Mouse (Mus musculus) G1E (cell line): ENCODE data around the gene Cbln4. TPM values are rescaled to one million over a fixed set of nuclear protein-coding genes. Genes with fewer than 3 reads are reported as not detected.

Experiments used
- ATAC-seq: 2 replicates; pipeline ENCODE4 v1.8.0; 2016; ENCODE audit warnings: mild to moderate bottlenecking; ENCODE audit not compliant: insufficient number of reproducible peaks, poor library complexity, low FRiP score, severe bottlenecking; ENCODE audit errors: extremely low read depth
- DNase-seq: peaks from one replicate; pipeline ENCODE4 v3.0.0; 2012; ENCODE audit warnings: low spot score
- H3K27me3 ChIP-seq: 2 replicates; pipeline ENCODE4 v1.6.1; 2012; ENCODE audit warnings: mild to moderate bottlenecking, low read length, inconsistent platforms; ENCODE audit not compliant: insufficient read depth
- H3K36me3 ChIP-seq: replicated peaks from 2 replicates; pipeline ENCODE3; 2012; ENCODE audit warnings: mild to moderate bottlenecking, inconsistent platforms
- H3K4me1 ChIP-seq: 2 replicates; pipeline ENCODE4 v1.6.1; 2012; ENCODE audit warnings: low read depth, low read length, inconsistent platforms, mixed read lengths; ENCODE audit not compliant: insufficient read depth
- H3K4me3 ChIP-seq: 2 replicates; pipeline ENCODE4 v1.5.1; 2012; ENCODE audit warnings: low read depth, mild to moderate bottlenecking, inconsistent platforms, low read length, moderate library complexity, mixed read lengths
- H3K9me3 ChIP-seq: replicated peaks from 2 replicates; pipeline ENCODE4 v1.6.1; 2012; ENCODE audit warnings: inconsistent platforms
- CTCF ChIP-seq: IDR thresholded peaks from 2 replicates; pipeline ENCODE4 v1.5.1; 2012; ENCODE audit warnings: low read depth, low read length, inconsistent platforms, mixed read lengths
- GATA1 ChIP-seq: IDR thresholded peaks from 2 replicates; pipeline ENCODE4 v1.6.1; 2012; ENCODE audit warnings: borderline replicate concordance, low read length, inconsistent platforms, mixed read lengths
- GATA2 ChIP-seq: IDR thresholded peaks from 2 replicates; pipeline ENCODE4 v1.6.1; 2012; ENCODE audit warnings: low read depth, low read length, inconsistent platforms, borderline replicate concordance
- POLR2AphosphoS5 ChIP-seq: IDR thresholded peaks from 2 replicates; pipeline ENCODE4 v1.6.1; 2012; ENCODE audit warnings: low read depth, low read length, inconsistent platforms; ENCODE audit not compliant: insufficient replicate concordance
- TAL1 ChIP-seq: conservative IDR thresholded peaks from 2 replicates; pipeline ENCODE4 v1.6.1; 2012; ENCODE audit warnings: low read depth, low read length, inconsistent platforms, mixed read lengths
- polyA plus RNA-seq: library from polyadenylated mRNA; stranded (reverse); fragments of >175 nt; gene quantifications from 2 replicates; pipeline ENCODE4 v1.2.3, GENCODE M21; 2012
- total RNA-seq, 2 experiments: library from RNA; stranded (forward) in 1 of 2; stranded (reverse) in 1 of 2; fragments of 200-1000 nt in 1 of 2; fragments of >200 nt in 1 of 2; fragmentation: Nextera tagmentation in 1 of 2; gene quantifications; 2 replicates each; pipeline ENCODE4 v1.2.3; 2014 to 2017

Gene Cbln4
- not detected in 2 replicates for total RNA-seq (2014; fragmentation: Nextera tagmentation)
- total RNA-seq (2017): 0.16 TPM in 1 of 2 replicates, not detected in the other
- polyA plus RNA-seq: not detected in 2 replicates

DNA sequence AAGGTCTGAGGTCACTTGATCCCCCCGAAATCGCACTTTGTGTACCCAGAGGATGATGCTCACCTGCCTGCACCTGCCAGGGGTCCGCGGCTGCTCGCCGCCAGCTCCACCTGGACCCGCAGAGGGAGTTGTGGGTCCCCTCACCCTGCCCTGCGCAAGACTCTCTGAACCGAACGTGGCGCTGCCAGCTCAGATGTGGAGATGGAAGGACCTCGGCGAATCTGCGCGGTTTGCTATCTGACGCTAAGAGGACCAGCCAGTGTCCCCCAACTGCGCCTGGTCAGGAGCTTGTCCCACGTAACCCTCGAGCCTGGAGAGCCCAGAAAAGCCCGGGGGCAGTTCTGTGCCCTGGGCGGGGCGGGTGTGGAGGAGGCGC lies at the start of gene Cbln4:
Cbln4 (minus strand) TSS at position 232 of the 376 bp plus-strand sequence.
- H3K27me3 ChIP-seq: peaks cover 3% of the 10 kb centered on the region; the same call in 1 of the 2 replicates
- DNase-seq (no peak), ATAC-seq (no peak)
- H3K4me1 ChIP-seq: no peaks in the 10 kb centered on the region
- peaks cover 82% of the 10 kb centered on the region for H3K9me3 ChIP-seq
- peak within 1 kb of the TSS; percentile 33; the same call in 1 of the 2 replicates for H3K4me3 ChIP-seq
- no peak for TF ChIP-seq CTCF
- no peak for TF ChIP-seq GATA1
- no peak for TF ChIP-seq GATA2
- no peak for TF ChIP-seq TAL1
- no peak for TF ChIP-seq POLR2AphosphoS5
- H3K36me3 ChIP-seq: no peaks in the 10 kb centered on the region

DNA sequence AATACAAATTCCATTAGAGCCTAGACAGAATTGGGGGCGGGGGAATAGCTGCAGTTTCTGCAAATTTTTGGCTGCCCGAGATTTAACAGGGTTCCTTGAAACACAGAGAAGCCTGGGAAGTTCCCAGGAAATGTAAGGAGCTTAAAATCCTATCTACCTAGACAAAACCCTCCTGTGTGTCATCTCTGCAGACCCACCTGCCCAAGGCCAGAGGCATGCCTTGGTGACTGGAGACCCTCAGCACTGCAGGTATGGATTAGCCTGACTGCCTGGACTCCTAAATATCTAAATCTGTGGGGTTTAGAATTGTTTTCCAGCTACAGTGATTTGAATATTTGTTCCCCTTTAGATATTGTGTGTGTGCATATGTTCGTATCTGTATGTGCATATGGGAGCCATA lies 35.3 kb upstream of the Cbln4 start:
- no peak overlapping the region for H3K4me3 ChIP-seq
- no peak for DNase-seq
- ATAC-seq: no peak
- no peaks in the 10 kb centered on the region for H3K36me3 ChIP-seq
- no peak for TF ChIP-seq CTCF
- TF ChIP-seq GATA2: no peak
- TF ChIP-seq TAL1: no peak
- no peak for TF ChIP-seq POLR2AphosphoS5
- no peak for TF ChIP-seq GATA1
- no peaks in the 10 kb centered on the region for H3K4me1 ChIP-seq
- peaks cover 87% of the 10 kb centered on the region for H3K9me3 ChIP-seq
- no peaks in the 10 kb centered on the region for H3K27me3 ChIP-seq

DNA sequence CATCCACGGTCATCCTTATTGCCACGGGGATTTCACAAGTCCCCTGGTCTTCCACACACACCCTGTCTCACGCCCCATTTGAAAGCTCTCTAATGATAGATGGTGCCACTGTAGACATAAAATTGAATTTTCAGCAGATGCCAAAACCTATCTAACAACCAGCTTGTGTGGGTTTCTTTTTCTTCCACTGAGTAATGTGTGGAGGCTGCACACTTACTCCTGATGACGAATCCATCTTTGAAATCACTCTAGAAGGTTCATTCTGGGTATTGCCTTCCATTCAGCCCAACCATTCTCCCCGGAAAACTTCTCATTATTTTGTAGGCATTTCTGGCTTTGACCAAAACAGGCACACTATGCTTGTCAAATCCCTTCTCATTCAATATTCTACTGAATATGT lies 33.0 kb upstream of the Cbln4 start:
- Histone ChIP-seq H3K4me3 (no peak overlapping the region), H3K36me3 (no peaks in the 10 kb centered on the region), H3K9me3 (peaks cover 84% of the 10 kb centered on the region), H3K4me1 (no peaks in the 10 kb centered on the region), H3K27me3 (no peaks in the 10 kb centered on the region)
- TF ChIP-seq GATA2 (no peak), POLR2AphosphoS5 (no peak), GATA1 (no peak), CTCF (no peak), TAL1 (no peak)
- ATAC-seq: no peak
- no peak for DNase-seq

DNA sequence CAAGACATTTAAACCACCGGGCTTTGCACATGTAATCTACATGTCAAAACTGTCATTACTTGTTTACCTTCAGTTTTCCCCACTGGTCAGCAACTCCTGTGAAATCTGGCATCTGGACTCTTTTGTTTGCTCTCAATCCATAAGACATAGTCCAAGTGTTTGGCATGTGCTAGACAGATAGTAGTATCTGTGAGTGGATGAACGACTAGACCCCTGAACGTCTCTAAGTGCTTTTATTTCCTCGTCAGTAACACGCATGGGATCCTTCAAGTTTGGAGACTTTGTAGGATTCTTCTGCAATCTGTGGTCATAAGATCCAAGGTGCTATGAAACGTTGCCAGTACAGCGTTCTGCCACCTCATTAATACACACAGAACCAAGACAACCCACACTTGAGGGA lies 19.6 kb upstream of the Cbln4 start:
- DNase-seq (no peak), ATAC-seq (no peak)
- Histone ChIP-seq H3K27me3 (no peaks in the 10 kb centered on the region), H3K4me1 (no peaks in the 10 kb centered on the region), H3K4me3 (no peak overlapping the region), H3K9me3 (peaks cover 83% of the 10 kb centered on the region), H3K36me3 (no peaks in the 10 kb centered on the region)
- TF ChIP-seq CTCF: no peak
- TF ChIP-seq GATA2: no peak
- no peak for TF ChIP-seq TAL1
- no peak for TF ChIP-seq GATA1

DNA sequence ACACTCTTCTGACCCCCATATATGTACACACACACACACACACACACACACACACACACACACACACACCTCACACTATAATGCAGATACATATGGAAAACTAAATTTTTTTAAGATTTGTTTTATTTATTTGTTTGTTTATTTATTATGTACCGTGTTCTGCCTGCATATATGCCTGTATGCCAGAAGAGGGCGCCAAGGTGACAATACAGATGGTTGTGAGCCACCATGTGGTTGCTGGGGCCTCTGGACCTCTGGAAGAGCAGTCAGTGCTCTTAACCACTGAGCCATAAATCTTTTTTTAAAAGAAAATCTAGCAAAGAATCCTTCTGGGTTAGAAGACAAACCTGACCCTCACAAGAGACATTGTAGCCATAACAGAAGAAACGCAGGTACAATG lies 16.5 kb upstream of the Cbln4 start:
- peaks cover 83% of the 10 kb centered on the region for H3K9me3 ChIP-seq
- no peak for DNase-seq
- no peak for ATAC-seq
- TF ChIP-seq GATA2 (no peak), TAL1 (no peak), POLR2AphosphoS5 (no peak), GATA1 (no peak), CTCF (no peak)
- H3K4me3 ChIP-seq: no peak overlapping the region
- no peaks in the 10 kb centered on the region for H3K36me3 ChIP-seq
- H3K27me3 ChIP-seq: no peaks in the 10 kb centered on the region
- H3K4me1 ChIP-seq: no peaks in the 10 kb centered on the region

DNA sequence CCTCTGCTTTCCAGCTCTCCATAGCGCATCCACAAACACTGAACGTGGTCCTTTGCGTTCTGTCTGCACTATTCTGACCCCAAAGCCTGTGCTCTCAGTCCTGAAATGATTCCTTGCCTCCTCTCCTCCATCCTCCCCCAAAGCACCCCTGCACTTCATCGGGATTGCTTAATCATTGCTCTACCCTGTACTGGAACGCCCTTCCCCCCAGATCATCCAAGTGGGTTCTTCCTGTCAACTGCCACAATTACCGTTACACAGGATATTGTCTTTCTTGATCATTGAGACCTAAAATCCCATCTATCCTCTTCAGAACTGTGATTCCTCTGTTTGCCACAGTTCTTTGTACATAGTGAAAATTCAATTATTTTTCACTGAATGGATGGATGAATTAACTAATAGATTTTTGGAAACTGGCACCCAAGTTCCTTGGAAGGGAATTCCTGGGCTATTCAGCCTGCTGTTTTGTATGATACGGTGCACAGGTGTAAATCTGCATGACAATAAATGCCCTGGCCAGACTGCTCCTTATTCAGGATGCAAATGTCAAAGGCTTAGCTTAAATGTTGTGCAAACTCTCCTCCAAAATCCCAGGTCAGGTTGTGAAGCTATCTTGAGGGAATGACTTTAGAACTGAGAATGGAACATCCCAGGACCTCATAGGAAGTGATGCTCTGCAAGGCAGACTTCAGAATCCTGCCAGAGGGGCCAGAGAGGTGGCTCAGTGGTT lies 15.8 kb upstream of the Cbln4 start:
- no peaks in the 10 kb centered on the region for H3K4me1 ChIP-seq
- no peaks in the 10 kb centered on the region for H3K27me3 ChIP-seq
- peaks cover 83% of the 10 kb centered on the region for H3K9me3 ChIP-seq
- H3K36me3 ChIP-seq: no peaks in the 10 kb centered on the region
- DNase-seq (no peak), ATAC-seq (no peak)
- no peak overlapping the region for H3K4me3 ChIP-seq
- TF ChIP-seq CTCF: no peak
- no peak for TF ChIP-seq GATA2
- TF ChIP-seq TAL1: no peak
